10 mouse cellular contexts compared by ENCODE assay signal in genomic region chr13:9314099-9314712, GRCm38 (mm10). TPM values are rescaled to one million over a fixed set of nuclear protein-coding genes. Genes with fewer than 3 reads are reported as not detected.
DNase-seq lines count a peak whose midpoint lies in the region; ATAC-seq lines count a peak whose summit lies in the region.
"Had no signal": no experiment of that assay in that cellular context is flagged by ENCODE, and none has a peak within 500 bp of the region (broad histone marks: within the 10 kb centered on the region; RNA-seq: fewer than 3 reads in every experiment).

No protein-coding gene starts in this region.

- no peak overlapping the region for H3K9ac ChIP-seq in heart, embryonic 12.5 days

- peak overlapping the region; percentile 23; the same call in 1 of the 2 replicates for H3K4me2 ChIP-seq in heart, embryonic 12.5 days

- H3K9me3 ChIP-seq in heart, embryonic 10.5 days, result no peaks in the 10 kb centered on the region
- H3K9me3 ChIP-seq in heart, embryonic 12.5 days (replicated peaks), result no peaks in the 10 kb centered on the region
- H3K9me3 ChIP-seq: G1E had no signal

- peaks cover 6% of the 10 kb centered on the region; the same call in 1 of the 2 replicates for H3K4me1 ChIP-seq in heart, embryonic 10.5 days
- H3K4me1 ChIP-seq in heart, embryonic 12.5 days (replicated peaks), result peaks cover 25% of the 10 kb centered on the region

- peak; percentile 57 to 67 for DNase-seq in heart, adult 18-20 months
- DNase-seq in heart, embryonic 10.5 days (ENCODE audit: low spot score), result no peak
- peak; percentile 18 for DNase-seq in adrenal gland, adult 8-10 months
- DNase-seq in lung, adult 18-20 months, result peak; percentile 50 to 52
- no peak for DNase-seq in layer of hippocampus, adult 11-12 months (ENCODE audit: low spot score)
- no peak for DNase-seq in embryo, embryonic 11 days
- DNase-seq: thymus, postnatal 25 days had no signal

- H3K4me3 ChIP-seq in heart, embryonic 10.5 days, result no peak overlapping the region
- no peak overlapping the region for H3K4me3 ChIP-seq in heart, embryonic 12.5 days

- no peak overlapping the region for H3K27ac ChIP-seq in heart, embryonic 10.5 days
- peak overlapping the region; percentile 28 for H3K27ac ChIP-seq in heart, embryonic 12.5 days (ENCODE audit: poor library complexity, severe bottlenecking)

- no peaks in the 10 kb centered on the region for H3K27me3 ChIP-seq in heart, embryonic 10.5 days (ENCODE audit: insufficient read depth, poor library complexity, severe bottlenecking)
- no peaks in the 10 kb centered on the region for H3K27me3 ChIP-seq in heart, embryonic 12.5 days (replicated peaks)

- no peaks in the 10 kb centered on the region for H3K36me3 ChIP-seq in heart, embryonic 10.5 days
- H3K36me3 ChIP-seq in heart, embryonic 12.5 days, result no peaks in the 10 kb centered on the region
- H3K36me3 ChIP-seq: G1E had no signal

- 67% methylated on average over 2 of the region's 2 CpGs for WGBS in heart, embryonic 10.5 days
- 68% methylated on average over 2 of the region's 2 CpGs for WGBS in heart, embryonic 12.5 days

- peak; percentile 42; the same call in 1 of the 2 replicates for ATAC-seq in heart, embryonic 12.5 days (ENCODE audit: insufficient number of reproducible peaks, low FRiP score)
- no peak for ATAC-seq in frontal cortex, adult (ENCODE audit: low TSS enrichment)

RNA-seq across cellular contexts. Expression of gene Dip2c, which starts 37.9 kb away (rescaled TPM):
- 10 to 100 TPM; 41.0 to 43.2 TPM for total RNA-seq in heart, adult 18-20 months (2021)
- 3.9 and 4.9 TPM in 2 replicates for polyA plus RNA-seq in heart, embryonic 10.5 days (2016; fragmentation: Nextera tagmentation; extraction: Ambion mirVana)
- total RNA-seq in adrenal gland, adult 8-10 months (2022), result 10 to 100 TPM; 22.6 to 28.8 (median 26.6) TPM
- 7.9 and 8.4 TPM in 2 replicates for polyA plus RNA-seq in heart, embryonic 12.5 days (2016; fragmentation: Nextera tagmentation; extraction: Ambion mirVana)
- polyA plus RNA-seq: G1E had no signal

Comparison
In these comparisons a context has a peak if more than half of its experiments do, and no peak if none do; other contexts are left out.
1. DNase-seq: peak in heart, adult 18-20 months (2 of 2), adrenal gland, adult 8-10 months (single experiment) and lung, adult 18-20 months (2 of 2); none in heart, embryonic 10.5 days (single experiment), layer of hippocampus, adult 11-12 months (single experiment) and embryo, embryonic 11 days (single experiment).